Mouse (Mus musculus): ENCODE results near the gene Nars2.

The Nars2 gene

DNA sequence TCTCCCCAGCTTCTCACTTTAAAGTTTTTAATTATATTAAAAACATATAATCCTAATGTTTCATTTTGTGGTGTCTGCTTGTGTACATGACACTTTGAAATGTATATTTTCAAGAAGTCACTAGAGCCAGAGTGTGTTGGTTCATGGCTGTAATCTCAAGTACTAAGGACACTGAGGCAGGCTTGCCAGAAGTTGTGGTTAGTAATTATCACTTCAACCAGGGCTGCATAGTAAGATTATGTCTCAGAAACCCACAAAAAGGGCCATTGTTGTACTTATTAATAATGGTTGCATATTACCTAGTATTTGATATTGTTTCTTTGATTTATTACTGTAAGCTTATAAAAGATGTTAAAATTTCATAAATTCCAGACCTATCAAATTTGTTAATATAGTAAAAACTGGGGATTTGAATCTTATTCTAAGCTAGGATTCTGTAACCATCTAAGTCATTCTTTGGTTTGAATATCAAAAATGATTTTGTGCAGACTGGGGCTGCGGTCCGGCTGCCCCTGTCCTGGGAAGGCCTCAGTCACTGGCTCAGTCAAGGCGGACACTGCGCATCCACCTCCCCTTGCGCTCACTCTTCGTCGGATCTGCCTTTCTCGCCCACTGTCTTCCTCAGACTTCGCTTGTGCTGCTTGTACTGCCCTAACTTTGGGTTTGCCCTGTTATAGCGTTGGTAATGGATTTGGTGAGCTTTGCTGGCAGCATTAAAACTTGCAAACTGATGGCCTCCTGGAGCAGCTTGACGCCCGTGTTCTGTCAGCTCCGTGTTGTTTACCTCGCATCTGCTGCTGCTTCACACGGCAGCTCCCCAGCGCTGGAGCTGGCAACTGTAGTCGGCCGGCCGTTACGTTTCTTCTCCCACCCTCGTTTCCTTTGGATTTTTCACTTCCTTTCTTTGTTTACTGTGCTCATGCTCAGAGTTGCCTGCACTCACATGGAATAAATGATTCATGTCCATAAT, 20.0 kb downstream of the Nars2 start:
- DNase-seq (ENCODE audit: low spot score): no peak

DNA sequence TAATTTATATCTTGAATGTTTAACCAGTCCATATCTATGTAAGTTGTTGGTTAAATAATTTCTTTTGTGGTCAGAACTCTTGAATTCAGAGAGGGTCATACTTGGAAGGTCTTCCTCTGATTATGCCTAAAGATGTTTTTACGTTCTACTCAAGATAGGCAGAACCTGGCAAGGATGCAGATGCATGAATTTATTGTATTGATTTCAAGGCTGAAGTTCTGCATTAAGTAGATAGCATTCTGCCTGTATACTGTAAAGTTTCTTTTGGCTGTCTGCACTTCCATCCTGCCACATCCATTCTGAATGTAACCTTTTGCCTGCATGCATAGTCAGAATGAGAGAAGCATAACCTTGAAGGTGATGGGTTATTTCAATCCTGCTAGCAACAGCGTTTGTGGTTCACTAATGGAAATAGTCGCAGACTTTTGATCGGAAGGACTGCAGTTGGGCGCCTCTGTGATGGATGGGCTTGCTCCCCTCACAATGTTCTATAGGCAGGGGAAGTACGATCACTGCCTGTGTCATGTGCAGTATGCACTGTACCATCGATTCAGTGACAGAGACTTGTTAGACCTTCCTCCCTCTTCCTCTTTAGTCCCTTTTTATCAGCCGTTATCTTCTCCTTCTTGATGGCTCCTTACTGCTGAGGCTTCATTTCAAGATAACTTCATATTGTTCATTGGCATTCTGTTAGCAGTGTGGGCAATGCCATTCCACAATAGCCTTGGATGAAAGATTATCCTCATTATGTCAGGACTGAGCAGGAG, 21.0 kb downstream of the Nars2 start:
- no peak for DNase-seq (ENCODE audit: low spot score)

DNA sequence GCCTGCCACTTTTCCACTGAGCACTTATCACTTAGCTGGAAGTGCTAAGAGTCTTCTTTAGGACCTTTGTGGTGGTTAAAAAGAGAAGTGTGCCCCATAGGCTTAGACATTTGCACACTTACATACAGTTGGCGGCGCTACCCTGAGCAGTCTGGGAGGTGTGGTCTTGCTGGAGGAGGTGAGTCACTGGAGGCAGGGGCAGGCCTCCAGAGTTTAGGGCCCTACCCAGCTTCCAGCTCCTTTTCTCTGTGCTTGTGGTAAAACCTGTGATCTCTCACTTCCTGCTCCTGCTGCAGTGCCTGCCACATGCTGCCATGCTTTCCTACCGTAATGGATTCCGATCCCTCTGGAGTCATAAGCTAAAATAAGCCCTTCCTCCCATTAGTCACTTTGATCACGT, 24.6 kb downstream of the Nars2 start:
- no peak for DNase-seq (ENCODE audit: low spot score)

DNA sequence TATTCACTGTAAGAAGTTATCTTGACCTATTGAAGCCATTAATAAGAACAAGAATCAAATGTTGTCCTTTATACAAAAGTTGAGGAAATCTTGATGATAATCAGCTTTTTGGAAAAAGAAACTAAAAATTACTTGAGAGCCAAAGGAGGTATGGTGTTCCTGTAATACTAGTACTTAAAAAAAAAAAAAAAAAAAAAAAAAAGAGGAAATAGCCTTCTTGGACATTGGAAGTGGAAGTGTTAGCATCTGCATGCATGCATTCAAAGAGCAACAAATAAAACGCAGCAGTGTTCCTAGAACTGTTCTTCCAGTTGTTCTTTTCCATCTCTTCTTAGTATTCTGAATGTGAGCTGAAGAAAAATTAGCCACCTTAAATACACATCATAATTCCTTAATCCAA, 25.9 kb downstream of the Nars2 start:
- DNase-seq (ENCODE audit: low spot score): no peak

DNA sequence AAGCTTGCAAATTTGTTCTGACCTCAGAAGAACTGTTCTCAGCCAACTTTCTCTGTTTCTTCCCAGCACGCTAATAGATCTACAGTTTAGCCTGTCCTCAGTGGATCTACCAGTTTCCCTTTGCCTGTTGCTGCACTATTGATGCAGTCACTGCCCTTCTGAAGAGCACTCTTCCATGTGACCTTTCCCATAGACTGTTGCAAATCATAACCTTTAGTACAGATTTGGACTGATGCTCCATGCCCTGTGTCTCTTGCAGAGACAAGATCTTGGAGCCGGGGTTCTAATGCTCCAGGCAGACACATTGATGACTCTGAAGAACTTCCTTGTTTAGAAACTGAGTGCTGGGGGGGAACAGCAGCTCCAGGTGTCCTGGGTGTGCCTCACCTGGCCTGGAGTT, 30.1 kb downstream of the Nars2 start:
- no peak for DNase-seq (ENCODE audit: low spot score)

DNA sequence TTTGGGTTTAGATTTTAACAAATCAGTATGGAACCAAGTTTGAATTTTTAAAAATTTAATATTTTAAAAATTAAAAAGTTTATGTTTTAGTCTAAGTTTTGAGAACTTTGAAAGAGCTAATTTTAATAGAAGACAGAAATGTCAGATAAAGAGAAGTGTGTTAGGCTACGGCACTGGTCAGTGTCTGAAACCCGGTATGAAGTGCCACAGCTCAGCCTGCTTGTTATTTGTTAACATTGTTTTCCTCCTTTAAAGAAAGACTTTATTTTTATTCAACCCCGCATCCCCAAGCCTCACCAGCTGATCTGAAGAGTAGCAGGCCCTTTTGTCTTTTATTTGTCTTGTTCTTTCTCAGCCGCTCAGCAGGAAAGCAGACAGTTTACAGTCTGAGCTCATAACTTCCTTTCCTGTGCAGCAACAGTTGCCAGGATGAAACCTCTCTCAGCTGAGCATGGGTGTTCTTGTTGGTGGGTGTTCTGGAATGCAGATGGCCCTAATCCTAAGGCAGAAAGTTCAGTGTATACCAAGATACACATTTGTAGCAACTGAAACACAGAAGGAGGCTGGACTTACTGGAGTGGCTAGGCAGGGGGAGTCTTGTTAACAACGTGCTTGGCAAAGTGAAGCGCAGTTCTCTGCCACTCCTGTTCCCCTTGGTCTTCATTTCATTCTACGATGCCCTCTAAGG, 32.5 kb downstream of the Nars2 start:
- no peak for DNase-seq (ENCODE audit: low spot score)

DNA sequence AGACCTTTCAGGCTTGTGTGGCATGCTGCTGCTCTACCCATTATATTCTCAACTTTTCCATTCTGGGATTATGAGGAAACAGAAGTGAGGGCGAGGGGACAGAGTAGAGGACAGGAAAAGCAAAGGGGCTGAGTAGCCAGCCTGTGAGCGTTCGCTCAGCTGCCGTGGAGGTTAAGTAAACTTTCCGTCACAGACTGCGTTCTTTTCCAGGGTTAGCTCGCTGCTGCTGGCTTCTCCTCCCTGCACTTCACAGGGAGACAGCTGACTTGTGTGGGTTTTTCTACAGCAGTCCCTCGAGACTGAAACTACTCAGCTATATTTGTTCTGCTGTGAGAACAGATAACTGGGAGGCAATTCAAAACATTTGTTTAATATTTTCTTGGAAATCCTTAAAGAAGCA, 34.5 kb downstream of the Nars2 start:
- peak; percentile 25 for DNase-seq (ENCODE audit: low spot score)

DNA sequence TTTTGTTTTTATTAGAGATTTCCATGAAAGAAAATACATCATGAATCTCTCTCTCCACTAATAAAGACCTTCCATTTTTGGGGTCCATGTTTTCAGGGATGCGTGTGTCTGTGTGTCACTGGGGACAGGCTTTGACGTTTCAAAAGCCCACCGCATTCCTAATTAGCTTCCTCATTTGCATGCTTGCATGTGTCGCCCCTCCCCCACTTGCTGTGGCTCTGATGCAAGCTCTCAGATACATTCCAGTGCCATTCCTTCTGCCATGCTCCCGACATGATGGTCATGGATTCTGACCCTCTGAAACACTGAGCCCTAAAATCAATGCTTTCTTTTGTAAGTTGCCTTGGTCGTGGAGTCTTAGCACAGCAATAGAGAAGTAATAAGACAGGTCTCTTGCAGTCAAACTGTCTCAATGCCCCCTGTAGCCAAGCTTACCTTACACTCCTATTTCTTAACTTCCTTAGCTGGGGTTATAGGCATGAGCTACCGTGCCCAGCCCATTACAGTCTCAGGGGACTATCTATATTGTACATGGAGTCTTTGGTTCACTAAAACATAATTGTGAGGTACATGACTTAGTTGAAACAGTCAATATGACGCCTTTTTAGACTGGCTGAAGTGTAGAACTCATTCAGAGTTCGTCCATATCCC, 35.6 kb downstream of the Nars2 start:
- DNase-seq (ENCODE audit: low spot score): no peak

DNA sequence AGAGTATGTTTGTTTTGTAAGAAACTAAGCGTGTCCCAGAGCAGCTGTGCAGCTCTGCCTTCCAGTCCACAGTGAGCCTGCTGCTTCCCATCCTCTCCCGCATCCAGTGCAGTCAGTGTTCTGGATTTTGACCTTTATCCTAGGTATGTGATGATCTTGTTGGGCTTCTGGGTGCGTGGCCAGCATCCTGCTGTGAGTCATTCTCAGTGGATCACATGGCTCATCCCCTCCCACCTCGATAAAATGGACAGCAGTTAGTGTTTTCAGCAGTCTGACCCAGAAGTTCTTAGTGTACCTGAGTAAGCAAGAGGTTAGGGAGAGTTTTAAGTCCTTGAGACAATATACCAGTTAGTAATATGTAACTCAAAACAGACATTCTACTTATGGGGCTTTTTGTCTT, 36.4 kb downstream of the Nars2 start:
- DNase-seq (ENCODE audit: low spot score): peak; percentile 17

DNA sequence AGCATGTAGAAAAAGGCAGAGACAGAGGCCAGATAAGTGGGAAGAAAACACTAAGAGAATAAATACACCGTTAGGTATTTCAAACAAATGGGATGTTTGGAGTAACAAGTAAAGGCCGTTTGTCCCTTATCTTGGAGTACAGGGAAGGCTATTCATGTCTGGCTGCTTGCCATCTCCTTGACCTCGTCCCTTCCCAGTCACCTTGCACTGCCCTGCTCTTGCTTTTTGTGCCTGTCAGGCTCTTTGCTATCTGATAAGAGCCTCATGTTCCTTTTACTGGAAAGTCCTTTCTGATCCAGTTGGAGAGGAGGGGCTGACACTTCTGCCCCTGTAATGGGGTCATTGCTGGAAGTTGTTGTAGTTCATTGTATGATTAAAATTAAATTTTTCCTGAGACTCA, 61.7 kb downstream of the Nars2 start:
- no peak for DNase-seq (ENCODE audit: low spot score)

DNA sequence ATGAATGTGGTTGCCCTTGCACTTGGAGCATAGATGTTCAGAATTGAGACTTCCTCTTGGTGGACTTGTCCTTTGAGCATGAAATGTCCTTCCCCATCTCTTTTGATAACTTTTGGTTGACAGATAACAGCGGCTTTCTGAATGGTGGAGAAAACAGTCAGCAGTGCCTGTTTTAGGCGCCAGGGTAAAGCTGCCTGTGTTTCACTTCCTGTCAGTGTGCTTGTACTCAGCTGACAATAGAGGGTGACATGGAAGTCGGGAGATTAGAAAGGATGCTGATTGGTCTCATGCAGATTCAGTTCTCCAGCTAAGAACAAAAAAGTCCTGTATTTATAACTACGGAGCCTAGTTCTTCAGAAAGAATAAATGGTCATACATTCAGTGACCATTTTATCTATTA, 66.7 kb downstream of the Nars2 start:
- DNase-seq (ENCODE audit: low spot score): no peak

DNA sequence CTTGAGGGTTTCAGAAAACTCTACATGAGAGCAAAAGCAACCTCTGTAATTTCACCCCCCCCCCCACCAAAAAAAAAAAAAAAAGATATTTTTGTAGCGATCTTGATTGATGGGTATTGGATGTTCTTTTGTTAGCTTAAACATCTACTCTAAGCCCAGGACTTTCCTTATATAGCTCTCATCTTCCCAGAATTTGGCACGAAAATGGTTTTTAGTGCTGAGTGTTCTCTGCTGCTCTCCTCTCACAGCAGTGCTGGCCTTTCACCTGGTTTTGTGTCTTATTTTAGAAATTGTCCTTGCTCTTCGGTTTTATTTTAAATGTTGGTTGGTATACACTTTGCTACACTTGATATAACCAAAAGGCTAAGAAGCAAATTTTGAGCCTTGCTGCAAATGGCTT, 67.1 kb downstream of the Nars2 start:
- DNase-seq (ENCODE audit: low spot score): no peak

DNA sequence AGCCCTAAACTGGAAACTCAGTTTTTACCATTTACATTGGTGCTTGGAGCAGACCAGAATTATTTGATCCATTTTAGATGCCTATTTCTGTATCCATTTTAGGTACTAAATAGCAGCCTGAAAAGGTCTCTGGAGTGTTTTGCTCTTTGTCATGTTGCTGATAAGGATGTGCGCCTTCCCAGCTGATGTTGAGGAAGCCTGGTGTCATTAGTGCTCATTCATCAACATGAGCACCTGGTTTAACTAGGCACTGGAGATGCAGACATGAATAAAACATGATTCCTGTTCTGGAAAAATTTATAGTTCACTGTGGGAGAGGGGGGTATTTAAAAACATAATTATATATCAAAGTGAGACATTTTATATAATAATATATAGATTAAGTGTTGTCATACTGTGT, 68.0 kb downstream of the Nars2 start:
- no peak for DNase-seq (ENCODE audit: low spot score)

DNA sequence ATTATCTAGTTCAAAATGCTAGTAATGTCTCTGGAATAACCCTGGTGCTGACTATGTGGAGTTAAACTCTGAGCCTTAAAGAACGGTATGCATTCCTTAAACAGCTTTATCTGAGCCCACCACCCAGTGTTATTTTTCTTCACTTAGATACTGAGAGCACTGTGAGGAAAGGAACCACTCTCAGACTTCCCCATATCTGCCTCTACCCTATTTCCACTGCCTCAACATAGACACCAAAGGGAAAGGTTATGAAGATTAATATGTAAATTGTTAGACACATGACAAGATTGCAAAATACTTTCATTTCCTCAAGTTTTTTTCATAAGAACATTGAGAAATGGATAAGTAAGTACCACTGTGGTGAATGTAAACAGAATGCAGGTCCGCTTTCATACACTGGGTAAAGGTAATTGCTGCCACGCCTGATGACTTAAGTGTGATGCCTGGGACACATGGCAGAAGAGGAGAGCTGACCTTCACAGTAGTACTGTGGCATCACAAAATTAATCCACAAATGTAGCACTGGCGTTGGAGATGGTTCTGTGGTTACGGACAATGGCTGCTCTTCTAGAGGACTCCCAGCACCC, 75.6 kb downstream of the Nars2 start:
- no peak for DNase-seq (ENCODE audit: low spot score)

DNA sequence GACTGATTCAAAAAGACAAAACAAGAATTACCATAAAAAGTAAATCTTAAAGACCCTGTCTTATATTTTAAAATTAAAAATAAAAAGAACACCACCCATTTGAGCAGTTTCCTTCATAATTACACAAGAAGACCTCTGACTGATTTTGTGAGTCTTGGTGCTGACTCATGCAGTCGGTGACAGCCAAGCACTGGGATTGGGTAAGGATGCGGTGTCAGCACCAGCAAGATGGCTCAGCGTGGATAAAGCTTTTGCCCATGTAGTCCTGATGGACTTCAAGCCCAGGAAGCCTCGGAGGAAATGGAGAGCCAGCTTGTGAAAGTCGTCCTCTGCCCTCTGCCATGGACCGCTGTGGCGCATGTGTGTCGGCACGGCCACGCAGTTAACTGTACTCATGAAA, 77.8 kb downstream of the Nars2 start:
- no peak for DNase-seq (ENCODE audit: low spot score)

DNA sequence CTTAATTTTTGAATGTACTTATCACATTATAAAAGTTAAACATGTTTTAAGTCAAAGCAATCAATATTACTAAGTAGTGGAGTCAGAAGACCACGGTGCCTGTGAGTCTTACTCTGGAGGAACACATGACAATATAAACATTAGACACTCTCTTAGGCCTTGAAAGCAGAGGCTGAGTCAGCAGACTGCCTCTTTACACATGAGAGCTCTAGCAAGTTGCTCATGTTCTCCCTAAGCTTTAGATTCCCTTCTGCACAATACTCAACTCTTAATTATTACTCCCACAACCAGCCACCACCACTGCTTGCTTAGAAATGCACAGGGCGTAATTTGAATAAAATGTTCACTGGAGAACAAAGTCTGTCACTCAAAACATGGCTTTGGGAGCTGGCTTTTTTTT, 81.1 kb downstream of the Nars2 start:
- DNase-seq (ENCODE audit: low spot score): no peak

DNA sequence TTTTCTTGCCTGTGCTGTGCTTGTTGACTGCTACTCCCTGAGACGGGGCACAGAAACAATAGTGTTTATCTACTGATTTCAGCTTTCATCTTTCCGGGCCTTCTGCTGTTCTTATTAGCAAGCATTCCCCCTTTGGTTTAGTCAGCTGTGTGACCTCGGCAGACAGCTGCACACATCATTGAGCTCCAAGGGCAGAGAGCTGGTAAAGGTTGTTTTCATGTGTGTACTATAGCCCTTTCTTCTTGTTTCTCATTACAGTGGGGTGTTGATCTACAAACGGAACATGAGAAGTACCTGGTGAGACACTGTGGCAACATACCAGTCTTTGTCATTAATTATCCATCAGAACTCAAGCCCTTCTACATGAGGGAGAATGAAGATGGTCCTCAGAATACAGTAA, 88.3 kb downstream of the Nars2 start:
- no peak for DNase-seq (ENCODE audit: low spot score)

DNA sequence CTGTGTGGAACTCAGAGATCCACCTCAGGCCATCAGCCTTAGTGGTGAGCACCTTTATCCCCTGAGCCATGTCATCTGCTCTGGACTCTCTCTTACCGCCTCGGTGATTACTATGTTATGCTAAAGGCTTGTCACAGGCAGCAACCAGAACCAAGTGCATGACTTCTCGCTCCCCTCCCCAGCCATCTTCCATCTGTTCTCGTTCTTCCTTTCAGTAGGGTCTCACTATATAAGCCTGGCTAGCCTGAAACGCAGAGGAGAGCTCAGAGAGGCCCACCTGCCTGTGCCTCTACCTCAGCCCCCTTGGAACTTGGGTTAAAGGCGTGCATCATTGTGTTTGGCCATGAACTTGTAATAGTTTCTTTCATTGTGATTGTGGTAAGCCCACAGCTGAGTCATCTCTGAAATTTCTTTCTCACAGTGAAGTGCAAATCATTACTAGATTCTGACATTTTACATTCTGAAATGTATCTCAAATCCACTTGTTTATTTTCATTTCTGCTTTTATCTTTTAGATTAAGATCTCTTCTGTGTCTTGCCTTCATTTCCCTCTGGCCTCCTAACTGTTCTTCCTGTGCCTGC, 90.7 kb downstream of the Nars2 start:
- no peak for DNase-seq (ENCODE audit: low spot score)

DNA sequence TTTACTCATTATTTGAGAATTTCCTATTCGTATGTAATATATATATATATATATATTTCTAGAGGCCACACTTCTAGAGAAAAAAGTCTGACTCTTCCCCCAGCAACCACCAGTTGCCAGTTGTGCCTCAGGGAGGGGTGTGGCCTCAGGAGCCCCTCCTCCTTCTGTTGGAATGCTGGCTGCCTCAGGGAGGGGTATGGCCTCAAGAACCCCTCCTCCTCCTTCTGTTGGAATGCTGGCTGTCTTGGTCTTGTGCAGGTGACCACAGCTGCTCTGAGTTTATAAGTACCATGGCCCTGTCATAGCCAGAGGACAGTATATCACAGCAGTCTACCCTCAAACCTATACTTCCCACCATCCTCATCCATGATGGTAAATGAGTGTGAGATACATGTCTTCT, 91.7 kb downstream of the Nars2 start:
- no peak for DNase-seq (ENCODE audit: low spot score)

DNA sequence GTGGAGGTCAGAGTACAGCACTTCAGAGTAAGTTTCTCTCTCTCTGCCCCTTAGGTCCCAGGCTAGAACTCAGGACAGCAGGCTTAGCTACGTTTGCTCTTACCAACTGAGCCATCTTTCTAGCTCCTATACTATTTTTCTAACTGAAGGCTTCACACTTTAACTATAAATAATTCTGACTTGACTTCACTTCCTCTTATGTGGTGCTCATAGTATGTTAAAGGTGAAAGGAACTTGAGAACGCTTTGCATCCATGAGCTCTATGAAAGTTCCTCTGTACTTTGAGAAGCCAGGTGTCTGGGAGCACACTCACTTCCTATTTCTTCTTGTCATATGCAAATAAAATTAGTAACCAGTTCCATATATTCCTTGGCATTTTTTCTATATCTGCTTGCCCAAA, 109.7 kb downstream of the Nars2 start:
- DNase-seq (ENCODE audit: low spot score): no peak

DNA sequence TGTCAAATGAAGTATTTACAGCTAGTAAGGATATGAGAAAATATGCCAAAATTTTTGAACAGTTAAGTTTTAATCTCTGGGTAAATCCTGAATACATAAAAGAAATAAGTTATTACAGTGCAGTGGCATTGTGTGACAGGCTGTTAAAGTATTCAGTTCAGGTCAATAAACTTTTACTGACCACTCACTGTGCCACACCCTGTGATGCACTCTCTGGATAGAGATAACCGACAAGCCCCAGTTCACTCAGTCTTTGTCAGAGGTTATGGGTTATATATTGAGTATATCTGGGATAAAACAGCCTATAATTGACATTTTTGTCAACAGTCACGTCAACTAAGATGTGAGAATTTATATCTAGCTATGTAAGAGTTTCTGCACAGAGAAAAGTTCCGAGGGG, 120.2 kb downstream of the Nars2 start:
- DNase-seq (ENCODE audit: low spot score): no peak

DNA sequence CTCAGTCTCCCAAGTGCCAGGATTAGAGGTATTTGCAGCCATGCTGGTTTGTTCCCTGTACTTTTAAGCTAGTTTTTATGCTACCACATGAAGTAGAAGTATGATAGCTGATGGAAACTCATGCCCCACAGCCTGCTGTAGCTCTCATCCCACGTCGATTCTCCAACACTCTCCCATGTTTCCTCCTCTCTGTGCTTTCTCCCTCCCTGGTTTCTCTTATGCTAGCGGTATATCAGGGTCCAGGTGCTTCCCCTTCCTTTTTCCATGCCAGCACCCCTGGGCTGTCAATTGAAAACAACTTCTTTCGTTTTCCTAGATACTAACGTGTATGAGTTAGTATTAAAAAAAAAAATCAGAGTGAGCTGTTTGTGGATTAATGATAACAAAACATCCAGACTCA, 120.8 kb downstream of the Nars2 start:
- DNase-seq (ENCODE audit: low spot score): no peak

Data from urinary bladder, postnatal 14 days (tissue).